ENCODE assay signal across 15 mouse cellular contexts in the genomic region with DNA sequence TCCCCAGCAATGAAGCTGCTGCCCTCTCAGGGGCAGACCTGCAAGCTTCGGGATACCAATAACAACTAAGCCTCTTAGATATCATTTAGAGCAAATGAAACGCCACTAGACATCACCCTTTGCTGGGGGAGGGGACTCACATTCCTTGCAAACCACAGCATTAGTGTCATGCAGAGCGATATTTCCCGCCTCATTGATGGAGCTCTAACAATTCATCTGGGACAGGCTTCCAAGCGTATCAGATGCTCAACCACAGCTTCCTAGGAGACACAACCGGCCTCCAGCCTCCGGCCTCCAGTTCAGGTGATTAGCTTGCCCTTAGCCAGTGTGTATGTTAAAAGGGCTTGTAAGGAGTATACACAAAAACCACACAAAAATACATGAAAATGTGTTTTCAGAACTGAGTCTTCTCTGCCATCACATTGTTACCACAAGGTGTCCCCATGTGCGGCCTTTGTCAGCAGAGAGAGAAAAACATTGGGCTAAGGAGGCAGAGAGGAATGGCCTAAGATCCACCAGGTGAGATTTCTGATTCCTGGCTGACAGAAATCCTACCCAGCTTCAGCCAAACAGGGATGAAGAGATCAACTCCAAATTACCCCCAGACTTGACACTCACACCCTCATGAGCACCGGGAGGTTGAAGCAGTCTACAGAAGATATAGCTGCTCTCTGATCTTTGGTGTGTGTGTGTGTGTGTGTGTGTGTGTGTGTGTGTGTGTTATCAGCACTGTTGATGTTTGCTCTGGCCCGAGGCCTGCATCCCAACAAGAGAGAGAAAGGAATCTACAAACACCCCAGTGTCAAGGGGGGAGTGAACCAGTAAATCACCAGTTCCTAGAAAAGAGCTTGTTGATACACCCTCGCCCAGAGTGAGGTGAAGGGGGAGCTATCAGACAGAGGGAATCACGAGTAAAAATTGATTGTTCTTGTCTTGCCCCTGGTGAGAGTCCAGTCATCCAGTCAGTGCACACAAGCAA. TPM values are rescaled to one million over a fixed set of nuclear protein-coding genes. Genes with fewer than 3 reads are reported as not detected.
DNase-seq lines count a peak whose midpoint lies in the region; TF ChIP-seq lines count a peak whose summit lies in the region.
"Had no signal": no experiment of that assay in that cellular context is flagged by ENCODE, and none has a peak within 500 bp of the region (broad histone marks: within the 10 kb centered on the region; RNA-seq: fewer than 3 reads in every experiment).

No protein-coding gene starts in this region.

- intact Hi-C loops in gastrocnemius, adult 2 months (cut with DNase I): no loop called here

- DNase-seq in gastrocnemius, adult 2 months: no peak
- DNase-seq in gastrocnemius, postnatal 10 days: no peak
- no peak for DNase-seq in layer of hippocampus, adult 2 months (ENCODE audit: low spot score in 2 of 2)
- DNase-seq in layer of hippocampus, postnatal 25 days (ENCODE audit: extremely low spot score in 1 of 2, low spot score in 1 of 2): no peak
- peak; percentile 31 for DNase-seq in urinary bladder, postnatal 14 days (ENCODE audit: low spot score)
- DNase-seq in urinary bladder, postnatal 25 days (ENCODE audit: low spot score): no peak
- DNase-seq in adrenal gland, postnatal 14 days: no peak
- DNase-seq in adrenal gland, adult 18-20 months (ENCODE audit: low spot score in 2 of 2): no peak
- DNase-seq: cerebellum, adult 9-11 months; gastrocnemius, postnatal 25 days had no signal

- no peak overlapping the region for H3K27ac ChIP-seq in gastrocnemius, adult 2 months
- H3K27ac ChIP-seq in layer of hippocampus, adult 2 months: no peak overlapping the region
- H3K27ac ChIP-seq: hindbrain, embryonic 15.5 days; liver, embryonic 15.5 days had no signal

- TF ChIP-seq CTCF in gastrocnemius, adult 2 months (IDR thresholded peaks at IDR 0.05): peak; percentile 16; the same call in 1 of the 2 replicates
- TF ChIP-seq CTCF in layer of hippocampus, adult 2 months (conservative IDR thresholded peaks at IDR 0.05): peak; percentile 49

- H3K4me3 ChIP-seq in gastrocnemius, adult 2 months: no peak overlapping the region
- no peak overlapping the region for H3K4me3 ChIP-seq in layer of hippocampus, adult 2 months
- H3K4me3 ChIP-seq: heart, embryonic 12.5 days; hindbrain, embryonic 15.5 days; liver, embryonic 15.5 days had no signal

RNA-seq across cellular contexts. Expression of a gene that starts 9.7 kb away (rescaled TPM):
- not detected for total RNA-seq in gastrocnemius, adult 2 months (2021)
- total RNA-seq in gastrocnemius, postnatal 10 days (2021): not detected
- total RNA-seq in layer of hippocampus, adult 2 months (2021): not detected
- total RNA-seq in layer of hippocampus, postnatal 25 days (2021): not detected
- total RNA-seq in adrenal gland, postnatal 14 days (2021): not detected in 2 replicates
- under 1 TPM in 1 of 2 experiments, not detected in 1; 0.13 TPM for total RNA-seq in adrenal gland, adult 18-20 months (2021)
- total RNA-seq: gastrocnemius, postnatal 25 days; layer of hippocampus, adult 18-20 months had no signal

RNA-seq across cellular contexts. Expression of a gene that starts 22.1 kb away (rescaled TPM):
- not detected for total RNA-seq in gastrocnemius, adult 2 months (2021)
- total RNA-seq in gastrocnemius, postnatal 10 days (2021): under 1 TPM in 1 of 2 experiments, not detected in 1; 0.21 TPM
- not detected for total RNA-seq in layer of hippocampus, adult 2 months (2021)
- total RNA-seq in layer of hippocampus, postnatal 25 days (2021): not detected
- 0.15 TPM in 1 of 2 replicates, not detected in the other for total RNA-seq in adrenal gland, postnatal 14 days (2021)
- total RNA-seq in adrenal gland, adult 18-20 months (2021): not detected
- total RNA-seq: gastrocnemius, postnatal 25 days; layer of hippocampus, adult 18-20 months had no signal

RNA-seq across cellular contexts. Expression of a gene that starts 33.0 kb away (rescaled TPM):
- not detected for total RNA-seq in gastrocnemius, adult 2 months (2021)
- total RNA-seq in gastrocnemius, postnatal 10 days (2021): not detected
- 10 to 100 TPM; 13.3 to 16.2 TPM for total RNA-seq in layer of hippocampus, adult 2 months (2021)
- total RNA-seq in layer of hippocampus, postnatal 25 days (2021): 10 to 100 TPM in 1 of 2 experiments, 1 to 10 TPM in 1; 9.4 to 11.3 TPM
- total RNA-seq in adrenal gland, postnatal 14 days (2021): not detected in 2 replicates
- not detected for total RNA-seq in adrenal gland, adult 18-20 months (2021)
- total RNA-seq: ES-E14; gastrocnemius, postnatal 25 days had no signal

RNA-seq across cellular contexts. Expression of a gene that starts 37.7 kb away (rescaled TPM):
- not detected for total RNA-seq in gastrocnemius, adult 2 months (2021)
- not detected for total RNA-seq in gastrocnemius, postnatal 10 days (2021)
- not detected for total RNA-seq in layer of hippocampus, adult 2 months (2021)
- total RNA-seq in layer of hippocampus, postnatal 25 days (2021): under 1 TPM; 0.28 to 0.32 TPM
- 3.7 and 3.9 TPM in 2 replicates for total RNA-seq in adrenal gland, postnatal 14 days (2021)
- total RNA-seq in adrenal gland, adult 18-20 months (2021): 1 to 10 TPM in 1 of 2 experiments, under 1 TPM in 1; 0.73 to 3.6 TPM

RNA-seq across cellular contexts. Expression of a gene that starts 51.6 kb away (rescaled TPM):
- not detected for total RNA-seq in gastrocnemius, adult 2 months (2021)
- total RNA-seq in gastrocnemius, postnatal 10 days (2021): not detected
- total RNA-seq in layer of hippocampus, adult 2 months (2021): not detected
- total RNA-seq in layer of hippocampus, postnatal 25 days (2021): not detected
- not detected in 2 replicates for total RNA-seq in adrenal gland, postnatal 14 days (2021)
- total RNA-seq in adrenal gland, adult 18-20 months (2021): not detected
- total RNA-seq: gastrocnemius, postnatal 25 days; layer of hippocampus, adult 18-20 months had no signal

Comparison
In these comparisons a context has a peak if more than half of its experiments do, and no peak if none do; other contexts are left out.
1. RNA of a gene that starts 33.0 kb away (total RNA-seq): 13.3 to 16.2 TPM in layer of hippocampus, adult 2 months and 9.4 to 11.3 TPM in layer of hippocampus, postnatal 25 days; not detected in adrenal gland, adult 18-20 months, not detected in gastrocnemius, postnatal 10 days, not detected in gastrocnemius, adult 2 months and not detected in adrenal gland, postnatal 14 days; every median in the first group is over 4 times any median in the second.